Mouse (Mus musculus) G1E (cell line): ENCODE results near the gene Ppm1e. TPM values are rescaled to one million over a fixed set of nuclear protein-coding genes. Genes with fewer than 3 reads are reported as not detected.

ENCODE experiments used
- ATAC-seq: 2 replicates; pipeline ENCODE4 v1.8.0; 2016; ENCODE audit warnings: mild to moderate bottlenecking; ENCODE audit not compliant: insufficient number of reproducible peaks, poor library complexity, low FRiP score, severe bottlenecking; ENCODE audit errors: extremely low read depth
- DNase-seq: peaks from one replicate; pipeline ENCODE4 v3.0.0; 2012; ENCODE audit warnings: low spot score
- H3K27me3 ChIP-seq: 2 replicates; pipeline ENCODE4 v1.6.1; 2012; ENCODE audit warnings: mild to moderate bottlenecking, low read length, inconsistent platforms; ENCODE audit not compliant: insufficient read depth
- H3K36me3 ChIP-seq: replicated peaks from 2 replicates; pipeline ENCODE3; 2012; ENCODE audit warnings: mild to moderate bottlenecking, inconsistent platforms
- H3K4me1 ChIP-seq: 2 replicates; pipeline ENCODE4 v1.6.1; 2012; ENCODE audit warnings: low read depth, low read length, inconsistent platforms, mixed read lengths; ENCODE audit not compliant: insufficient read depth
- H3K4me3 ChIP-seq: 2 replicates; pipeline ENCODE4 v1.5.1; 2012; ENCODE audit warnings: low read depth, mild to moderate bottlenecking, inconsistent platforms, low read length, moderate library complexity, mixed read lengths
- H3K9me3 ChIP-seq: replicated peaks from 2 replicates; pipeline ENCODE4 v1.6.1; 2012; ENCODE audit warnings: inconsistent platforms
- CTCF ChIP-seq: IDR thresholded peaks from 2 replicates; pipeline ENCODE4 v1.5.1; 2012; ENCODE audit warnings: low read depth, low read length, inconsistent platforms, mixed read lengths
- GATA1 ChIP-seq: IDR thresholded peaks from 2 replicates; pipeline ENCODE4 v1.6.1; 2012; ENCODE audit warnings: borderline replicate concordance, low read length, inconsistent platforms, mixed read lengths
- GATA2 ChIP-seq: IDR thresholded peaks from 2 replicates; pipeline ENCODE4 v1.6.1; 2012; ENCODE audit warnings: low read depth, low read length, inconsistent platforms, borderline replicate concordance
- POLR2AphosphoS5 ChIP-seq: IDR thresholded peaks from 2 replicates; pipeline ENCODE4 v1.6.1; 2012; ENCODE audit warnings: low read depth, low read length, inconsistent platforms; ENCODE audit not compliant: insufficient replicate concordance
- TAL1 ChIP-seq: conservative IDR thresholded peaks from 2 replicates; pipeline ENCODE4 v1.6.1; 2012; ENCODE audit warnings: low read depth, low read length, inconsistent platforms, mixed read lengths
- polyA plus RNA-seq: library from polyadenylated mRNA; stranded (reverse); fragments of >175 nt; gene quantifications from 2 replicates; pipeline ENCODE4 v1.2.3, GENCODE M21; 2012
- total RNA-seq, 2 experiments: library from RNA; stranded (forward) in 1 of 2; stranded (reverse) in 1 of 2; fragments of 200-1000 nt in 1 of 2; fragments of >200 nt in 1 of 2; fragmentation: Nextera tagmentation in 1 of 2; gene quantifications; 2 replicates each; pipeline ENCODE4 v1.2.3; 2014 to 2017

Ppm1e gene
- total and polyA plus RNA-seq, 3 experiments: 0.82 TPM; not detected in 2

DNA sequence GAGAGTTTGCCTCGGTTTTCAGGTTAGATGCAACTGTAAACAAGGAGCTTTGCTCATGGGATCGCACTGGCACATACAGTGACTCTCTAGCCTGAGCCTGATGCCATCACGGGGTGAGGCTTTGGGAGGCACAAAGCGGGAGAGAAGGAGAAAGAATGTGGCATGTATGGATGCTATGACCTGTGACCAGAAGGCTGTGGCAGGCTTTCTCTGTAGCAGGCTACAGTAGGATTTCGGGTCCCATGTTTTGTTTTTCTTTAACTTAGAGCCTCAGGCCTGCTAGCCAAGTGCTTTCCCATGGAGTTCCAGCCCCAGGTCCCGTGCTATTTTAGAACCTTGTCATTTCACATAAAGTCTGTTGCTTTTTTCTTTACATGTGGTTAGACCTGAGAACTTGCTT is 108.7 kb downstream of the Ppm1e start:
- DNase-seq (no peak), ATAC-seq (no peak)
- Histone ChIP-seq H3K4me1 (no peaks in the 10 kb centered on the region), H3K36me3 (peaks cover 5% of the 10 kb centered on the region), H3K9me3 (no peaks in the 10 kb centered on the region), H3K27me3 (no peaks in the 10 kb centered on the region), H3K4me3 (no peak overlapping the region)
- TF ChIP-seq GATA1 (no peak), POLR2AphosphoS5 (no peak), CTCF (no peak), GATA2 (no peak), TAL1 (no peak)

DNA sequence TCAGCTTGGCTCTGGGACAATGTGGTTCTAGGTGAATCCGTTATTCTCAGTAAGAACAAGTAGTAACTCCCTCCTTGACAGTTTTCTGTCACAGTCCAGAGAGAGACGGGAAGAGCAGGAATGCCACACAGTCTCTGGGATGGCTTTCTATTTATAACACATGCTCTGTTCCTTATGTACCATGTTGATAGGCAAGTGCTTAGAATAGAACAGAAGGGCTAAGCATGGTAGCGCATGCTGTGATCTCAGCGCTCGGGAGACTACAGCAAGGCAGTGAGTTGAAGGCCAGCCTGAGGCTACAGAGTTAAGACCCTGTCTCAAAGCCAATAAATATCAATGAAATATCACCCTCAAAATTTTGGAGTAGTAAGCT is 111.3 kb downstream of the Ppm1e start:
- ATAC-seq (no peak), DNase-seq (no peak)
- H3K4me1 ChIP-seq: no peaks in the 10 kb centered on the region
- H3K27me3 ChIP-seq: no peaks in the 10 kb centered on the region
- TF ChIP-seq GATA2 (no peak), TAL1 (no peak), CTCF (no peak), POLR2AphosphoS5 (no peak), GATA1 (no peak)
- no peak overlapping the region for H3K4me3 ChIP-seq
- H3K9me3 ChIP-seq: no peaks in the 10 kb centered on the region
- H3K36me3 ChIP-seq: peaks cover 12% of the 10 kb centered on the region

DNA sequence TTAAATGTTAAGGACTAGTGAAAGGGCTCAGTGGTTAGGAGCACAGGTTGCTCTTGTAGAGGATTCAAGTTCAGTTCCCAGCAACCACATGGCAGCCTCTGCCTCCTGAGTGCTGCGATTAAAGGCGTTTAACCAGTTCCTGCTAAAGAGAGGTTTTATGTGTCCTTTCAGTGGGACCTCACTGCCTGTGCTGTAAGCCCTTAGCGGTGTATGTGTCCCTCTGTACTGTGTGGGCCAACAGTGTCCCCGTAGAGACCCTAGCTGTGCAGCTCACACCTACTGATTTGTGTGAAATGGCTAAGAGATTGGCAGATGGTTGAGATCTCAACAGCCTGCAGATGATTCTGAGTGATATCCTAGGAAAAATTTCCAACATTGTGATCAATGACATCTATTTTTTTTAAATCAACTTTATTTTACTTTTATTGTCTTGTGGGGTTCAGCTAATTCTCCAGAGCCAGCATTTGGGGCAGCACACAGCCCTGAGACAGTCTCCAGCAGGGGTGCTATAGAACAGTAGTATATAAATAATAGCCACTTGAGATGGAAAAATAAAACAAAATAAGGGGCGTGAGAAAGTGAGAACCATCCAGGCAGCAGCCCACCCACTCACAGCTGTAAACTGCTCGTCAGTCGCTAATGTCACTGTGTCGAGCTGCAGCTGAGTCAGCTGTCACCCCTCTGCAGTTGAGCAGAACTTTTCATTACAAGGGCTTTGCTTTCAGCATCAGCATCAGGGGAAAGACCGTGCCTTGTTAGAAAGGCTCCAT is 111.9 kb downstream of the Ppm1e start:
- Histone ChIP-seq H3K4me1 (no peaks in the 10 kb centered on the region), H3K27me3 (no peaks in the 10 kb centered on the region), H3K36me3 (peaks cover 12% of the 10 kb centered on the region), H3K9me3 (no peaks in the 10 kb centered on the region), H3K4me3 (no peak overlapping the region)
- TF ChIP-seq CTCF (no peak), GATA1 (no peak), POLR2AphosphoS5 (no peak), GATA2 (no peak), TAL1 (no peak)
- ATAC-seq (no peak), DNase-seq (no peak)

DNA sequence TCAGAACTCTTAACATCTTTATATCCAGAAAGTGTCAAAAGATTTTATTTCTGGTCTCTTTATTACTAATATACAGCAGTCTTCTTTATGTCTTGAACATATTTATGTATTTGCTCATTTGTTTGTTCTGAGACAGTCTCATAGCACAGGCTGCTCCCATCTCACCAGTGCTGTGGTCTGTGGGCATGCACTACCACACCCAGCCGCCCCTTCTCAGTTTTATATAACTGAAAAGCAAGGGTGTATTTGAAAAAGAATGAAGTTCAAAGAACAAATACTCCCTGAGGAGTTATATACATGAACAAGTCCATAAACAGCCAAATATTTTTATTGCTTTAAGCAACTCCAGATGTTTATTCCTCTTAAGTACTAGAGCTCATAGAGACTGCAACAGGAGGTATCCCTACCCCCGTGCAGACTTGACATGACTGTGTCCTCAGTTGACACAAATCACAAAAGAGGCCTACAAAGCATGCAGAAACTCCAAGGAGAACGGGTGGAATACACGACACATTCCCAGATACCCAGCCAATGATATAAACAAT is 112.6 kb downstream of the Ppm1e start:
- Histone ChIP-seq H3K36me3 (peaks cover 14% of the 10 kb centered on the region), H3K9me3 (no peaks in the 10 kb centered on the region), H3K4me1 (no peaks in the 10 kb centered on the region), H3K4me3 (no peak overlapping the region), H3K27me3 (no peaks in the 10 kb centered on the region)
- ATAC-seq: no peak
- TF ChIP-seq GATA1 (no peak), POLR2AphosphoS5 (no peak), CTCF (no peak), GATA2 (no peak), TAL1 (no peak)
- no peak for DNase-seq

DNA sequence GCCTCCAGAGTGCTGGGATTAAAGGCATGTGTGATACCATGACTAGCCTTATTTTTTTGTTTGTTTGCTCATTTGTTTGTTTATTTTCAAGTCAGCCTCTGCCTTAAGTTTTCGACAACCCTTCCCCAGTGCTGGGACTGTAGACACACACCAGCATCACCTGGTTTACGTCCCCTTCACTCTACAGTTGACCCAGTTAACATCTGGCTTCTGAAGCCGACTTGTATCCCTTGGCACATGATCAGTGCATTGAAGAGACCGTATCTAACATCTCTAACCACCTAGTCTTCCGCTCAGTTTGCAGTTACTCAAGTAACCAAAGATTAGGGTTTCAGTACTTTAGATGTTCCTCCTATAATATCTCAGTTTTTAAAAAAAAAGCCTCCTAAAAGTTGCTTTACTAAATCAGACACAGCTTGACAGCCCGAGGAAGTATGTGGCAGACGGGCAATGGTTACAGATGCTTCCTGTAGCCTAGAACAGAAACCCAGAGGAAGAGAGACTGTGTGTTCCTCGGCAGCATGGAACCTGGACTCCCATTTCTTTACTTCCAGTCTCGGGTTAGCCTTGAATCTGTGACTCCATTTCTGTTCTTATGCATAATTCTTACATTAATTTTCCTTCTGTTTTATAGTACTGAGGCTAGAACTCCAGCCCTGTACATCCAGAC is 113.5 kb downstream of the Ppm1e start:
- Histone ChIP-seq H3K4me1 (no peaks in the 10 kb centered on the region), H3K36me3 (peaks cover 20% of the 10 kb centered on the region), H3K9me3 (no peaks in the 10 kb centered on the region), H3K4me3 (no peak overlapping the region), H3K27me3 (no peaks in the 10 kb centered on the region)
- ATAC-seq (no peak), DNase-seq (no peak)
- TF ChIP-seq GATA2: no peak
- no peak for TF ChIP-seq CTCF
- no peak for TF ChIP-seq POLR2AphosphoS5
- no peak for TF ChIP-seq TAL1
- no peak for TF ChIP-seq GATA1

DNA sequence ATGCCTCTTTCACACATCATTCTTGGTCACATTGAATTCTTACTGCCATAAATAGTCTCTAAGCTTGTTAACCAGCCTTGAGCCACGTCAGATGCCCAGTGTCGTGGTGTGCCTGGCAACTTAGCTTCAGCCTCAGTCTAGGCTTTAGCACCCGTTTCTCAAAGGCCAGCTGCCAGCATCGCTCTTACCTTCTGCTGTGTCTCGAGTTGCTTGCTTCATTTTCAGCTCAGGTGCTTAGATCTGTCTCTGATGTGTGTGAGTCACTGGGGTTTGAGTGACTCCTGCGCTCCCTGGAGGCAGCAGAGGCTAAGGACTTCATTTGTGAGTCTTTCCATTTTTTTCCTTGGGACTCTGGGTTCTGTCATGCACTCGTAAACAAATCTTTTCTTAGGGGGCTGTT is 117.6 kb downstream of the Ppm1e start:
- Histone ChIP-seq H3K4me3 (no peak overlapping the region), H3K4me1 (no peaks in the 10 kb centered on the region), H3K27me3 (no peaks in the 10 kb centered on the region), H3K9me3 (no peaks in the 10 kb centered on the region), H3K36me3 (peaks cover 47% of the 10 kb centered on the region)
- ATAC-seq (no peak), DNase-seq (no peak)
- TF ChIP-seq GATA2 (no peak), TAL1 (no peak), CTCF (no peak), GATA1 (no peak), POLR2AphosphoS5 (no peak)
